Mouse (Mus musculus): Measurements from ENCODE around the gene Phf1.
"Not testable (repeated sequence)": the region's sequence is repeated elsewhere in the genome, so short reads cannot be mapped to it uniquely, and the experiment has no call there.

Gene Phf1

GRCm38 (mm10) chr17:26932839-26933398 lies at the start of gene Phf1:
Gene Phf1, plus strand, starts transcription at chr17:26933052.
- in situ Hi-C loops (cut with MseI, MboI): no loop called here

GRCm38 (mm10) chr17:26883585-26883984 lies 49.3 kb upstream of the Phf1 start:
- in situ Hi-C loops (cut with MseI, MboI): loop anchor here in 1 of 2 experiments (10.0 kb wide), 1 partner anchor 159 kb away; no protein-coding TSS in a partner anchor

- in situ Hi-C loops (cut with MseI, MboI): loop anchor here in 1 of 2 experiments (5.0 to 10.0 kb wide), 2 partner anchors 88 to 160 kb away; no protein-coding TSS in a partner anchor
Measured at GRCm38 (mm10) chr17:26884995-26885926, 47.6 kb upstream of the Phf1 start.

- in situ Hi-C loops (cut with MseI, MboI): loop anchor here in 1 of 2 experiments (5.0 to 10.0 kb wide), 2 partner anchors 89 to 161 kb away; no protein-coding TSS in a partner anchor
Measured at GRCm38 (mm10) chr17:26886047-26886749, 46.7 kb upstream of the Phf1 start.

- in situ Hi-C loops (cut with MseI, MboI): loop anchor here in 1 of 2 experiments (5.0 to 10.0 kb wide), 2 partner anchors 91 to 163 kb away; no protein-coding TSS in a partner anchor
Measured at GRCm38 (mm10) chr17:26887926-26888325, 44.9 kb upstream of the Phf1 start.

- in situ Hi-C loops (cut with MseI, MboI): no loop called here
Measured at GRCm38 (mm10) chr17:26892635-26893375, 40.0 kb upstream of the Phf1 start.

- in situ Hi-C loops (cut with MseI, MboI): no loop called here
Measured at GRCm38 (mm10) chr17:26893492-26893891, 39.4 kb upstream of the Phf1 start.

- in situ Hi-C loops (cut with MseI, MboI): no loop called here
Measured at GRCm38 (mm10) chr17:26894342-26894741, 38.5 kb upstream of the Phf1 start.

- in situ Hi-C loops (cut with MseI, MboI): no loop called here
Measured at GRCm38 (mm10) chr17:26895578-26895977, 37.3 kb upstream of the Phf1 start.

- in situ Hi-C loops (cut with MseI, MboI): no loop called here
Measured at GRCm38 (mm10) chr17:26900916-26901315, 31.9 kb upstream of the Phf1 start.

- in situ Hi-C loops (cut with MseI, MboI): no loop called here
Measured at GRCm38 (mm10) chr17:26904320-26904719, 28.5 kb upstream of the Phf1 start.

- in situ Hi-C loops (cut with MseI, MboI): not testable (repeated sequence)
Measured at GRCm38 (mm10) chr17:26907506-26907905, 25.3 kb upstream of the Phf1 start.

GRCm38 (mm10) chr17:26915248-26915647 lies 17.6 kb upstream of the Phf1 start:
- in situ Hi-C loops (cut with MseI, MboI): no loop called here

- in situ Hi-C loops (cut with MseI, MboI): no loop called here
Measured at GRCm38 (mm10) chr17:26916711-26917482, 16.0 kb upstream of the Phf1 start, which contains the start of gene Kifc5b. Gene Kifc5b, plus strand, starts transcription at chr17:26917091.

GRCm38 (mm10) chr17:26917560-26917959 lies 15.3 kb upstream of the Phf1 start:
- in situ Hi-C loops (cut with MseI, MboI): not testable (repeated sequence)

GRCm38 (mm10) chr17:26918343-26918742 lies 14.5 kb upstream of the Phf1 start:
- in situ Hi-C loops (cut with MseI, MboI): no loop called here

GRCm38 (mm10) chr17:26919516-26919915 lies 13.3 kb upstream of the Phf1 start:
- in situ Hi-C loops (cut with MseI, MboI): not testable (repeated sequence)

GRCm38 (mm10) chr17:26922368-26922767 lies 10.5 kb upstream of the Phf1 start:
- in situ Hi-C loops (cut with MseI, MboI): not testable (repeated sequence)

- in situ Hi-C loops (cut with MseI, MboI): not testable (repeated sequence)
Measured at GRCm38 (mm10) chr17:26925414-26925813, 7.4 kb upstream of the Phf1 start.

- in situ Hi-C loops (cut with MseI, MboI): not testable (repeated sequence)
Measured at GRCm38 (mm10) chr17:26931795-26932194, 1.1 kb upstream of the Phf1 start.

Measured in mouse trophoblast stem cell (cell line).